Mouse (Mus musculus) megakaryocyte, embryonic 14.5 days (primary cell): ENCODE data around the gene Fig4. TPM values are rescaled to one million over a fixed set of nuclear protein-coding genes. Genes with fewer than 3 reads are reported as not detected.

Source experiments
- H3K27me3 ChIP-seq: replicated peaks from 2 replicates; pipeline ENCODE3; 2012; ENCODE audit warnings: inconsistent platforms
- H3K36me3 ChIP-seq: replicated peaks from 2 replicates; pipeline ENCODE3; 2012; ENCODE audit warnings: low read length, inconsistent platforms, mixed read lengths
- H3K4me1 ChIP-seq: 2 replicates; pipeline ENCODE4 v1.6.1; 2012; ENCODE audit warnings: inconsistent platforms
- H3K4me3 ChIP-seq: replicated peaks from 2 replicates; pipeline ENCODE3; 2012; ENCODE audit warnings: moderate library complexity, mild to moderate bottlenecking, inconsistent platforms
- H3K9me3 ChIP-seq: 2 replicates; pipeline ENCODE4 v1.6.1; 2012; ENCODE audit warnings: inconsistent platforms
- FLI1 ChIP-seq: IDR thresholded peaks from 2 replicates; pipeline ENCODE4 v1.6.1; 2012; ENCODE audit warnings: low read length, inconsistent platforms, mixed read lengths
- GATA1 ChIP-seq: IDR thresholded peaks from 3 replicates; pipeline ENCODE4 v1.6.1; 2012; ENCODE audit warnings: mixed read lengths, low read length, inconsistent platforms, borderline replicate concordance
- polyA plus RNA-seq: library from polyadenylated mRNA; stranded (reverse); fragments of >175 nt; gene quantifications from 2 replicates; pipeline ENCODE4 v1.2.3, GENCODE M21; 2012; ENCODE audit warnings: low replicate concordance; ENCODE audit not compliant: insufficient read depth

Gene Fig4
- polyA plus RNA-seq, 1 experiment: 1.5 TPM

- Histone ChIP-seq H3K27me3 (no peaks in the 10 kb centered on the region), H3K4me3 (no peak overlapping the region), H3K4me1 (peaks cover 19% of the 10 kb centered on the region), H3K36me3 (peaks cover 52% of the 10 kb centered on the region), H3K9me3 (no peaks in the 10 kb centered on the region)
- TF ChIP-seq GATA1 (no peak), FLI1 (no peak)
These were observed 31.2 kb downstream of the Fig4 start for GRCm38 (mm10) chr10:41271860-41272259.

GRCm38 (mm10) chr10:41261889-41262288, 41.2 kb downstream of the Fig4 start:
- Histone ChIP-seq H3K4me1 (0 out of 2 replicates have a peak, but pooled peaks cover 4% of the 10 kb centered on the region), H3K27me3 (no peaks in the 10 kb centered on the region), H3K4me3 (no peak overlapping the region), H3K9me3 (peaks cover 6% of the 10 kb centered on the region), H3K36me3 (peaks cover 34% of the 10 kb centered on the region)
- no peak for TF ChIP-seq FLI1
- no peak for TF ChIP-seq GATA1

DNA sequence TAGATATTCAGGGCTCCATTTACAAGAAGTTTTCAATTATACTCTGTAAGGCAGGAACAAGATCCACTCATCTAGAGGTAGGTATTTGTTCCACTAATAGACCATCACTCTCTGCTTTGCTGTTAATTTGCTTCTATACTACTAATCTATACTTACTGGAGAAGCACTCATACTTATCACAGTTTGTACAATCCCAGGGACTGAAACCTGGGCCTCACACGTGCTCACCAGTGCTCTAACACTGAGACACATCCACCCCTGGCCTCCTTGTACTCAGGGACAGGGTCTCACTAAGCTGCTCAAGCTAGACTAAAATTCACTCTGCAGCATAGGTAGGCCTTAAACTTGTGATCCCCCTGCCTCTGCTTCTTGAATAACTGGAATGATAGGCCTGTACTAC, 41.8 kb downstream of the Fig4 start:
- Histone ChIP-seq H3K4me3 (no peak overlapping the region), H3K4me1 (0 out of 2 replicates have a peak, but pooled peaks cover 3% of the 10 kb centered on the region), H3K9me3 (peaks cover 6% of the 10 kb centered on the region), H3K27me3 (no peaks in the 10 kb centered on the region), H3K36me3 (peaks cover 40% of the 10 kb centered on the region)
- TF ChIP-seq GATA1 (no peak), FLI1 (no peak)

GRCm38 (mm10) chr10:41260243-41261006, 42.6 kb downstream of the Fig4 start:
- Histone ChIP-seq H3K27me3 (no peaks in the 10 kb centered on the region), H3K4me1 (0 out of 2 replicates have a peak, but pooled peaks cover 3% of the 10 kb centered on the region), H3K36me3 (peaks cover 48% of the 10 kb centered on the region), H3K9me3 (peaks cover 6% of the 10 kb centered on the region), H3K4me3 (no peak overlapping the region)
- TF ChIP-seq FLI1 (no peak), GATA1 (no peak)

- H3K27me3 ChIP-seq: no peaks in the 10 kb centered on the region
- no peak for TF ChIP-seq GATA1
- TF ChIP-seq FLI1: no peak
- H3K4me3 ChIP-seq: no peak overlapping the region
- no peaks in the 10 kb centered on the region for H3K9me3 ChIP-seq
- peaks cover 73% of the 10 kb centered on the region for H3K36me3 ChIP-seq
- H3K4me1 ChIP-seq: peaks cover 10% of the 10 kb centered on the region
These were observed 52.4 kb downstream of the Fig4 start for GRCm38 (mm10) chr10:41250749-41251065.

DNA sequence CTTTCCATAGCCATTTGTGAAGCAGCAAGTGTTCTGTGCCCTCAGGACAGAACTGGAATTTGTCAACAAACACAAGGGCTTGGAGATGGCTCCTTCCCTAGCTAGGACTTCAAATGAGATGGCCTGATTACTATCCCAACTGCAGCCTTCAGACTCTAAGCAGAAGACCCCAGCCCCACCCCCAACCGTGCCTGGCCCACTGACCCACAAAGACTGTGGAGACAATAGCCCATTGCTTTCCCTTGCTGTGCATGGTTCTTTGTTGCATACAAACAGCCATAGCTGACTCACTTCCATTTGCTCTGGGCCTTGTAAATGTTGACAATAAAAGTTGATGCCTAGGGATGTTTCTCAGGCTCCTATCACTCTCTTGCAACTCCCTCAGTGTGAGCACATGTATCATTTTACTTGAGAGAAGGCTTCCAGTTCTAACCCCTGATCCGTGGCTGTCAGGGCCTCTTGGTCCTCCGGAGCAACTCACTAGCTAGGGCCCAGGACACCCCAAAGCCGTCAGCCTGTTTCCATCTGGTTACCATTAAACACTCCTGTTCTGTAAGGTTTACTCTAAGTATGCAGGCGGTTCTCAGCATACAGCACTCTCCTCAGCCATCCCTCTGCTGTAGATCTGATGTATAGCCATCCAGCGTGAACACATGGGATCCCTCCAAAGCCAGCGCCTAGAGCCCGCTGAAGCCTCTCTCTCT, 52.9 kb downstream of the Fig4 start:
- Histone ChIP-seq H3K9me3 (no peaks in the 10 kb centered on the region), H3K4me1 (peaks cover 14% of the 10 kb centered on the region), H3K27me3 (no peaks in the 10 kb centered on the region), H3K36me3 (peaks cover 73% of the 10 kb centered on the region), H3K4me3 (no peak overlapping the region)
- TF ChIP-seq FLI1: no peak

GRCm38 (mm10) chr10:41249006-41249659, 53.9 kb downstream of the Fig4 start:
- H3K36me3 ChIP-seq: peaks cover 74% of the 10 kb centered on the region
- no peak for TF ChIP-seq FLI1
- no peak for TF ChIP-seq GATA1
- H3K9me3 ChIP-seq: no peaks in the 10 kb centered on the region
- H3K4me3 ChIP-seq: no peak overlapping the region
- no peaks in the 10 kb centered on the region for H3K27me3 ChIP-seq
- H3K4me1 ChIP-seq: peaks cover 20% of the 10 kb centered on the region

GRCm38 (mm10) chr10:41247800-41248473, 55.1 kb downstream of the Fig4 start:
- peaks cover 78% of the 10 kb centered on the region for H3K36me3 ChIP-seq

DNA sequence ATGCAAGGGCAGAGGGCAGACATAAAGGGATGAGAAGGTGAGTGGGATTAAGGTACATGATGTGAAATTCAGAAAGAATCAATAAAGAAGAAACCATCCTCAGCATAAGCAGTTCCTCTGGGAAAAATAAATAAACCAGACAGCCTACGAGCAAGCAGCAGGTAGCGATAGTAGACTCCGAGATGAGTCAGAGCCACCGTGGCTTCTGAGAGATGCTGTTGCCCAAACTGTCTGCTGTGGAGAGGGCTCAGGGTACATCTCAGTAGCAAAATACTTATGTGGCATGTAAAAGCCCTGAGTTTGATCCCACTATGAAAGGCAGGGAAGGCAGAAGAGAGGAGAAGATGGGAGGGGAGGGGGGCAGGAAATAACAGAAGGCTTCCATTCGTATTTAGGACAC, 56.9 kb downstream of the Fig4 start:
- Histone ChIP-seq H3K4me3 (no peak overlapping the region), H3K4me1 (peaks cover 31% of the 10 kb centered on the region), H3K27me3 (no peaks in the 10 kb centered on the region), H3K9me3 (no peaks in the 10 kb centered on the region), H3K36me3 (peaks cover 70% of the 10 kb centered on the region)
- TF ChIP-seq GATA1 (no peak), FLI1 (no peak)

More at GRCm38 (mm10) chr10:41247800-41248473, 55.1 kb downstream of the Fig4 start:
- no peak overlapping the region for H3K4me3 ChIP-seq
- H3K27me3 ChIP-seq: no peaks in the 10 kb centered on the region
- H3K9me3 ChIP-seq: no peaks in the 10 kb centered on the region
- no peak for TF ChIP-seq GATA1
- H3K4me1 ChIP-seq: peaks cover 26% of the 10 kb centered on the region

GRCm38 (mm10) chr10:41245477-41245876, 57.6 kb downstream of the Fig4 start:
- H3K9me3 ChIP-seq: no peaks in the 10 kb centered on the region
- peaks cover 64% of the 10 kb centered on the region for H3K36me3 ChIP-seq
- H3K4me3 ChIP-seq: no peak overlapping the region
- no peaks in the 10 kb centered on the region for H3K27me3 ChIP-seq
- peaks cover 34% of the 10 kb centered on the region for H3K4me1 ChIP-seq
- TF ChIP-seq FLI1 (no peak), GATA1 (no peak)
